Mouse (Mus musculus) ES-E14 (cell line): ENCODE data around the gene Tmem62. TPM values are rescaled to one million over a fixed set of nuclear protein-coding genes. Genes with fewer than 3 reads are reported as not detected.
"Not testable (repeated sequence)": the region's sequence is repeated elsewhere in the genome, so short reads cannot be mapped to it uniquely, and the experiment has no call there.

Experiments
- DNase-seq: peaks from one replicate; pipeline ENCODE4 v3.0.0-alpha.2; 2013; ENCODE audit warnings: low read depth, low spot score
- H3K27ac ChIP-seq: 2 replicates; pipeline ENCODE4 v1.5.1; 2012; ENCODE audit warnings: low read depth, mild to moderate bottlenecking, low read length, moderate library complexity, mixed read lengths; ENCODE audit not compliant: poor library complexity, insufficient read depth, severe bottlenecking
- H3K36me3 ChIP-seq: 2 replicates; pipeline ENCODE4 v1.6.1; 2012; ENCODE audit warnings: mild to moderate bottlenecking, low read length, moderate library complexity, mixed read lengths; ENCODE audit not compliant: control insufficient read depth, poor library complexity, insufficient read depth, severe bottlenecking
- H3K4me1 ChIP-seq, 2 experiments: fragments of 150-350 bp in 1 of 2; sonication (generic) in 1 of 2; 2 replicates each; pipeline ENCODE4 v1.6.1; 2012; ENCODE audit warnings: low read length in 2 of 2, mild to moderate bottlenecking in 1 of 2, mixed read lengths in 1 of 2; ENCODE audit not compliant: control insufficient read depth in 2 of 2, insufficient read depth in 2 of 2, poor library complexity in 1 of 2
- H3K4me3 ChIP-seq, 2 experiments: fragments of 150-350 bp in 1 of 2; sonication (generic) in 1 of 2; 2 replicates each; pipeline ENCODE4 v1.5.1; 2012; ENCODE audit warnings: low read length in 2 of 2, low read depth in 1 of 2, mild to moderate bottlenecking in 1 of 2, mixed read lengths in 1 of 2; ENCODE audit not compliant: insufficient read depth in 1 of 2, poor library complexity in 1 of 2, severe bottlenecking in 1 of 2
- H3K9ac ChIP-seq: 2 replicates; pipeline ENCODE4 v1.6.1; 2012; ENCODE audit warnings: low read depth, mild to moderate bottlenecking, low read length, mixed read lengths; ENCODE audit not compliant: poor library complexity, insufficient read depth, severe bottlenecking
- H3K9me3 ChIP-seq: fragments of 150-350 bp; sonication (generic); 2 replicates; pipeline ENCODE4 v1.6.1; 2012; ENCODE audit warnings: low read depth, mild to moderate bottlenecking, low read length; ENCODE audit not compliant: control insufficient read depth, insufficient read depth
- CHD2 ChIP-seq: IDR thresholded peaks from 2 replicates; pipeline ENCODE4 v1.6.1; 2014; ENCODE audit warnings: mild to moderate bottlenecking, low read depth, low read length, inconsistent platforms
- HCFC1 ChIP-seq: IDR thresholded peaks from 2 replicates; pipeline ENCODE4 v1.6.1; 2012; ENCODE audit warnings: low read length, inconsistent platforms, borderline replicate concordance; ENCODE audit not compliant: insufficient read depth
- MAFK ChIP-seq: IDR thresholded peaks from 2 replicates; pipeline ENCODE4 v1.6.1; 2014; ENCODE audit warnings: mild to moderate bottlenecking, low read depth, low read length, inconsistent platforms; ENCODE audit not compliant: insufficient read depth
- ZC3H11A ChIP-seq: IDR thresholded peaks from 2 replicates; pipeline ENCODE4 v1.6.1; 2012; ENCODE audit warnings: low read depth, mild to moderate bottlenecking, inconsistent platforms, low read length, borderline replicate concordance
- ZNF384 ChIP-seq: IDR thresholded peaks from 2 replicates; pipeline ENCODE4 v1.6.1; 2012; ENCODE audit warnings: low read depth, low read length, inconsistent platforms
- in situ Hi-C, 2 experiments: fragments of 600-800 bp; cut with MboI; formaldehyde crosslinking; loops; one replicate each; pipeline ENCODE4 v1.15.1; 2025; ENCODE audit warnings: low sequenced_read_pairs in 2 of 2, inconsistent platforms in 1 of 2; ENCODE audit not compliant: unreplicated experiment in 2 of 2
- total RNA-seq: library from RNA; depleted of rRNA; stranded (reverse); fragments of 300-350 nt; gene quantifications from 2 replicates; pipeline ENCODE4 v1.2.3, GENCODE M21; 2012

Tmem62 gene
- total RNA-seq, 1 experiment = 3.6 TPM

DNA sequence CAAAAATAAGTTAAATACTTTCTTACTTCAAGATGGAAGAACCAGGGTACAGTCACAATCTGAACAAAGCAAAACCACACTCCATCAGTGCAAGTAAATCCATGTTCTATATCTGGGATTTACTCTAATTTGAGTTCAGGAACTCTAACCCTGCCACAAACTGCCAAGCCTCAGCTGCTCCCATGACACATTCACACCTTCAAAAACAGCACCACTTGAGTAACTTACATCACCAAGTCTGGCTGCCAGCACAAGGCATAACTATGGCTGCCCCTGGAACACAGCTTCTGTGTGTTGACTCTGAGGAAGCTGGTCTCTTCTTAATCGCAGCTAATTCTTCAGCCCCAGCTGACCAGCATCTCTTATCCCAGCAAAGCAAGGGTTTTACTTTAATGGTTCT, 40.3 kb downstream of the Tmem62 start:
- no peak for DNase-seq
- Histone ChIP-seq H3K4me1 (no peaks in the 10 kb centered on the region), H3K9ac (no peak overlapping the region), H3K4me3 (no peak overlapping the region), H3K27ac (no peak overlapping the region), H3K36me3 (no peaks in the 10 kb centered on the region), H3K9me3 (no peaks in the 10 kb centered on the region)
- TF ChIP-seq MAFK (no peak), ZC3H11A (no peak), CHD2 (no peak)
- in situ Hi-C loops = no loop called here

DNA sequence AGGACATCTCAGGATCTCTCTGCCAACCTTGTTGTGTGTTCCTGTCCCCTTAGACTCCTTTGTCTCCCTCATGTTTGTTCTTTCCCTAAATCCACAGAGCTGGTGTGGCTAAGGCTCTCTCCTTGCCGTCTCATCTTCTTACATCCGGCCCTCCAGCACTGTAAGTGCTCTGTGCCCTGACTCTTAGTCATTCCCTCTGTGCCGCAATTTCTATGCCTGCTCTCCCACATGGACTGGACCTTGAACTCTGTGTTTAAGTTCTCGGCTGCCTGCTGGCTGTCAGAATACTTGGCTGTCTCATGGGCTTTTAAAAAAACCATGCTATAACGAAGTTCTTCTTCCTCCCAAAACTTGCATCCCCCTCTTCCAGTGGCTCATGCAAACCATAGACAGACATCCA, 46.1 kb downstream of the Tmem62 start:
- H3K4me1 ChIP-seq = no peaks in the 10 kb centered on the region
- no peak for DNase-seq
- H3K9ac ChIP-seq = no peak overlapping the region
- H3K4me3 ChIP-seq = no peak overlapping the region
- TF ChIP-seq ZC3H11A = no peak
- no peak for TF ChIP-seq MAFK
- TF ChIP-seq ZNF384 = no peak
- TF ChIP-seq HCFC1 = no peak
- TF ChIP-seq CHD2 = no peak
- no peak overlapping the region for H3K27ac ChIP-seq
- H3K36me3 ChIP-seq = no peaks in the 10 kb centered on the region
- in situ Hi-C loops = no loop called here
- H3K9me3 ChIP-seq = no peaks in the 10 kb centered on the region

DNA sequence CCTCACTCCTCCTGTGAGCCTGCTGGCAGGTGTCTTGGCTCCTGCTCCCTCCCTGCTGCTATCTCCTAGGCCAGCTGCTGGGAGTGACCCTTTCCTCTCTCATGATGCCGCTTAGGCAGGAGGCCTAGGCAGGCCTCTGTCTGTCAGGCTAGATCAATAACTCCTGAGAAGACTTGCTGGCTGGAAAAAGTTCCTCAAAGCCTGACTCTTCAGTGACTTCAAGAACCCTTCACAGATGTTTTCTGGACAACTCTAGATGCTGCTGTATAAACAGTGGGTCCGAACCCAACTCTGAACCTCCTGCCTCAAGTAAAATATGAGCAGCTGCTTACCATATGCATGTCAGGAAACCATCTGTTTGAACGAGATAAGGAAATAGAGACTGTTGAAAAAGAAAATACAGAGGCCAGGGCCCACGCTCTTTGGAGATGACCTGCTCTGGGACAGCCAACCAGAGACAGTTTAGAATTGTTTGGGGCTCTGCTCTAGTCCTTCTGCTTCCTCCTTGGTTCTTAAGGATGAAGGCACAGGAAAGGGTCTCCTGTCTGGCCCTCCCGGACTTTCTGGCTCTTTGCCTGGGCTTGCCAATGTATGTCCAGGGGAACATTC, 60.0 kb downstream of the Tmem62 start, which contains the start of gene Epb42:
Gene Epb42, minus strand, starts transcription at position 340 of the 609 bp plus-strand sequence.
- no peak for TF ChIP-seq CHD2
- TF ChIP-seq MAFK = no peak
- TF ChIP-seq ZC3H11A = no peak
- no peak for TF ChIP-seq ZNF384
- no peak for TF ChIP-seq HCFC1
- Histone ChIP-seq H3K4me3 (no peak within 1 kb of the TSS), H3K36me3 (no peaks in the 10 kb centered on the region), H3K9me3 (no peaks in the 10 kb centered on the region), H3K9ac (no peak within 1 kb of the TSS), H3K27ac (no peak within 1 kb of the TSS), H3K4me1 (no peaks in the 10 kb centered on the region)
- in situ Hi-C loops = no loop called here
- DNase-seq = no peak

DNA sequence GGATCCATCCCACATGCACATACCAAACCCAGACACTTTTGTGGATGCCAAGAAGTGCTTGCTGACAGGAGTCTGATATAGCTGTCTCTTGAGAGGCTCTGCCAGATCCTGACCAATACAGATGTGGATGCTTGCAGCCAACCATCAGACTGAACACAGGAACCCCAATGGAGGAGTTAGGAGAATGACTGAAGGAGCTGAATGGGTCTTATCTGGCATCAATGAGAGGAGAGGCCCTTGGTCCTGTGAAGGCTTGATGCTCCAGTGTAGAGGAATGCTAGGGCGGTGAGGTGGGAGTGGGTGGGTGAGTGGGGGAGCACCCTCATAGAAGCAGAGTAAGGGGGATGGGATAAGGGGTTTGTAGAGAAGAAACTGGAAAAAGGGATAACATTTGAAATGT, 62.0 kb downstream of the Tmem62 start:
- DNase-seq, H3K36me3 ChIP-seq, H3K4me3 ChIP-seq, H3K4me1 ChIP-seq, H3K27ac ChIP-seq, H3K9me3 ChIP-seq, H3K9ac ChIP-seq, in situ Hi-C loops: not testable (repeated sequence)

DNA sequence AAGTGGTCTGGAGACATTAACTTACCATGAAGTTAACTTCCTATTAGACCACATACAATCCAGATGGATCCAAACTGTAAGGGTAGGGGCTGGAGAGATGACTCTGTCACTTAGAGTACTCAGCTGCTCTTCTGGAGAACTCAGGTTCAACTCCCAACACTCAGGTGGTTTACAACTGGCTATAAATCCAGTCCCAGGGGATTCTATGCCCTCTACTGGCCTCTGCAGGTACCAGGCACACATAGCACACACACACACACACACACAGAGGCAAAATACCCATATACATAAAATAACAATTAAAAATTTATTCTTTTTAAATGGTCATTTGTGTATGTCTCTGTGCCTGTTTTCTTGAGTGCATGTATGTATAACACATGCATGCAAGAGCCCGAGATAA, 62.6 kb downstream of the Tmem62 start:
- H3K9me3 ChIP-seq = no peaks in the 10 kb centered on the region
- no peaks in the 10 kb centered on the region for H3K4me1 ChIP-seq
- no peaks in the 10 kb centered on the region for H3K36me3 ChIP-seq
- DNase-seq = peak; percentile 2
- H3K27ac ChIP-seq = no peak overlapping the region
- no peak overlapping the region for H3K9ac ChIP-seq
- H3K4me3 ChIP-seq = no peak overlapping the region
- in situ Hi-C loops = no loop called here
- TF ChIP-seq ZC3H11A (no peak), CHD2 (no peak), HCFC1 (no peak), MAFK (no peak), ZNF384 (no peak)
